Mouse (Mus musculus) small intestine, adult 2 months (tissue): ENCODE results near the gene Gm28047. TPM values are rescaled to one million over a fixed set of nuclear protein-coding genes. Genes with fewer than 3 reads are reported as not detected.

ENCODE experiments used
- H3K27ac ChIP-seq: fragments of 200-500 bp; 2 replicates; pipeline ENCODE4 v1.5.1; 2012; ENCODE audit warnings: low read depth, low read length, control low read depth, inconsistent platforms; ENCODE audit not compliant: insufficient read depth
- H3K27me3 ChIP-seq: fragments of 200-500 bp; 2 replicates; pipeline ENCODE4 v1.6.1; 2012; ENCODE audit warnings: mild to moderate bottlenecking, moderate library complexity, low read length, inconsistent platforms; ENCODE audit not compliant: control insufficient read depth, insufficient read depth
- H3K36me3 ChIP-seq: fragments of 200-500 bp; 2 replicates; pipeline ENCODE4 v1.6.1; 2012; ENCODE audit warnings: mild to moderate bottlenecking, low read length, control low read depth, inconsistent platforms; ENCODE audit not compliant: control insufficient read depth, insufficient read depth
- H3K4me1 ChIP-seq: fragments of 200-500 bp; 2 replicates; pipeline ENCODE4 v1.6.1; 2012; ENCODE audit warnings: low read length, inconsistent platforms, mixed read lengths; ENCODE audit not compliant: control insufficient read depth, insufficient read depth, insufficient read length
- H3K4me3 ChIP-seq: fragments of 200-500 bp; 2 replicates; pipeline ENCODE4 v1.5.1; 2012; ENCODE audit warnings: low read depth, mild to moderate bottlenecking, control low read depth, inconsistent platforms, low read length, moderate library complexity
- CTCF ChIP-seq: fragments of 200-500 bp; IDR thresholded peaks from 2 replicates; pipeline ENCODE4 v1.5.1; 2012; ENCODE audit warnings: low read depth, mild to moderate bottlenecking, control low read depth, inconsistent platforms, low read length, moderate library complexity, mixed read lengths; ENCODE audit not compliant: insufficient replicate concordance, insufficient read length; ENCODE audit errors: extremely low read depth
- POLR2A ChIP-seq: fragments of 200-500 bp; IDR thresholded peaks from 2 replicates; pipeline ENCODE4 v1.6.1; 2012; ENCODE audit warnings: low read depth, mild to moderate bottlenecking, control low read depth, inconsistent platforms, low read length, moderate library complexity
- WGBS: fragments of 180-500 bp; shearing (Covaris S2); methylation state at CpG from one replicate; pipeline ENCODE4 v1.1.7; 2018; 5-methylcytosine and 5-hydroxymethylcytosine counted together
- polyA plus RNA-seq: library from polyadenylated mRNA; depleted of rRNA; stranded (reverse); fragments of >200 nt; gene quantifications from 2 replicates; pipeline ENCODE4 v1.2.3, GENCODE M21; 2012

Gene Gm28047
- polyA plus RNA-seq, 1 experiment: not detected

DNA sequence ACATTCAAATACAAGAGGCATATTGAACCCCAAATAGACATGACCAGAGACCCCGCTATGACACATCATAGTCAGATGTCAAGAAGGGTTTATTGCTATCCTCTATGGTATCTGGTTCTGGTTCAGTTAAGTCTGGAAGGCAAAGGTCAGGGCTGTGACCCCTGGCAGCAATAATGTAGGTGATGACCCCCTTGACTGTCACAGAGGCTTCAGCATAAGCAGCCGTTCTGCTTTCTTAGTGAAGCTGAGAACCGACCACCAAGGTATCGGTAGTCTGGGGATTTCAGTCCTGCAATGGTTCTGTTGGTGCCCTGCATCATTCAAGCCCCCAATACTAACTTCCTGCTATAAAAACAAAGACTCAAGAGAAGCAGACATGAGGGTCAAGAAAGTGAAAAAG is 93.3 kb downstream of the Gm28047 start:
- 91% methylated on average over 4 of the region's 4 CpGs for WGBS
- no peak overlapping the region for H3K27ac ChIP-seq
- no peak overlapping the region for H3K4me3 ChIP-seq
- no peaks in the 10 kb centered on the region for H3K27me3 ChIP-seq
- H3K36me3 ChIP-seq: peaks cover 55% of the 10 kb centered on the region
- peaks cover 3% of the 10 kb centered on the region; the same call in 1 of the 2 replicates for H3K4me1 ChIP-seq
- TF ChIP-seq POLR2A: no peak
- no peak for TF ChIP-seq CTCF

GRCm38 (mm10) chr15:102530566-102530965 is 94.3 kb downstream of the Gm28047 start:
- no peaks in the 10 kb centered on the region for H3K27me3 ChIP-seq
- H3K27ac ChIP-seq: peak overlapping the region; percentile 20; the same call in 1 of the 2 replicates
- 68% methylated on average over 4 of the region's 4 CpGs for WGBS
- H3K4me3 ChIP-seq: no peak overlapping the region
- peaks cover 3% of the 10 kb centered on the region; the same call in 1 of the 2 replicates for H3K4me1 ChIP-seq
- peaks cover 50% of the 10 kb centered on the region for H3K36me3 ChIP-seq
- TF ChIP-seq POLR2A: no peak
- TF ChIP-seq CTCF: no peak

DNA sequence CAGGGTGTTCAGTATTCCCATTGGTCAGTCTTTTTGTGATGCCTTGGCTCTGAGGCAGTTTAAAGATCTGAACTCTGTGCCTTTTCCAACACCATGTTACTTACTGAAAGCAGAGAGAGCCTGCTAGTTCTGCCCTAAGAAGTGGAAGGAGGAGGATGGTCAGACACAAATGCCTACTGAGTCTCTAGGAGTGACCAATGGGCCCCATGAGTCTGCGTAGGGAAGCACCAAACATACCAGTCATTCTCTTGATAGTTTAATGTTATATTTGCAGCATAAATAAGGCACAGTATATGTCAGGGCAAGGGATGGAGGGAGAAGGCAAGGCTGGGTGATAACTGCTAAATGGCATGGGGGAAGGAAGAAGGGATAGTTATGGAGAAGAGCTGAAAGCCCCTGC is 96.5 kb downstream of the Gm28047 start:
- TF ChIP-seq CTCF: no peak
- TF ChIP-seq POLR2A: no peak
- Histone ChIP-seq H3K36me3 (peaks cover 45% of the 10 kb centered on the region), H3K27me3 (no peaks in the 10 kb centered on the region), H3K27ac (no peak overlapping the region), H3K4me3 (no peak overlapping the region), H3K4me1 (peaks cover 3% of the 10 kb centered on the region; the same call in 1 of the 2 replicates)
- 98% methylated on average over 1 of the region's 1 CpGs for WGBS

GRCm38 (mm10) chr15:102527936-102528335 is 96.9 kb downstream of the Gm28047 start:
- H3K27ac ChIP-seq: no peak overlapping the region
- no peaks in the 10 kb centered on the region for H3K27me3 ChIP-seq
- H3K36me3 ChIP-seq: peaks cover 44% of the 10 kb centered on the region
- peaks cover 3% of the 10 kb centered on the region; the same call in 1 of the 2 replicates for H3K4me1 ChIP-seq
- 77% methylated on average over 3 of the region's 3 CpGs for WGBS
- TF ChIP-seq CTCF: peak; percentile 31; the same call in 1 of the 2 replicates
- TF ChIP-seq POLR2A: no peak
- H3K4me3 ChIP-seq: no peak overlapping the region

- Histone ChIP-seq H3K4me3 (no peak overlapping the region), H3K4me1 (peaks cover 3% of the 10 kb centered on the region; the same call in 1 of the 2 replicates), H3K27me3 (no peaks in the 10 kb centered on the region), H3K36me3 (peaks cover 38% of the 10 kb centered on the region), H3K27ac (no peak overlapping the region)
- TF ChIP-seq POLR2A: no peak
- no peak for TF ChIP-seq CTCF
- 84% methylated on average over 6 of the region's 6 CpGs for WGBS
Measured at GRCm38 (mm10) chr15:102526111-102527002, 98.5 kb downstream of the Gm28047 start.

GRCm38 (mm10) chr15:102524892-102525485 is 99.9 kb downstream of the Gm28047 start, which contains the start of gene Npff:
Npff (minus strand) TSS chr15:102524942.
- no peaks in the 10 kb centered on the region for H3K27me3 ChIP-seq
- H3K36me3 ChIP-seq: peaks cover 36% of the 10 kb centered on the region
- H3K27ac ChIP-seq: no peak within 1 kb of the TSS
- H3K4me1 ChIP-seq: no peaks in the 10 kb centered on the region
- no peak for TF ChIP-seq POLR2A
- peak; percentile 93; the same call in 1 of the 2 replicates for TF ChIP-seq CTCF
- WGBS: 10% methylated on average over 3 of the region's 3 CpGs
- H3K4me3 ChIP-seq: no peak within 1 kb of the TSS

DNA sequence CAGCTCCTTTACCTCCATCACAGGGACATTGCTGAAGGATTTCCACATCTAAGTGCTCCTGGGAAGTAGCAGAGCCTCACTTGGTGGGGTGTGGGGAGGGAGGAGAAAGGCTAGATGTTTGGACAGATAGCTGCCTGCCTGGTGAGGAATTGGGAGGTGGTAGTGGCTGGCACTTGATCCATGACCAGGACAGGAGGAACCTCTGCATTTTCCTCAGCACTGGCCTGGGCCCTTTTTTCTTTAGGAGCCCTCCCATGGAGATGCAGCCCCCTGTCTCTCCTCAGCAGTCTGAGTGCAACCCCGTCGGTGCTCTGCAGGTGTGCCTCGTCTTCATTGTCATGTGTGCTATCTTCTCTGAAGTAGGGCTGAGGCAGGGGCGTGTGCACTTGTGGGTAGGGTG is 103.4 kb downstream of the Gm28047 start:
- H3K36me3 ChIP-seq: peaks cover 16% of the 10 kb centered on the region
- H3K27ac ChIP-seq: no peak overlapping the region
- peaks cover 4% of the 10 kb centered on the region for H3K4me1 ChIP-seq
- TF ChIP-seq POLR2A (no peak), CTCF (no peak)
- 80% methylated on average over 4 of the region's 4 CpGs for WGBS
- H3K4me3 ChIP-seq: no peak overlapping the region
- H3K27me3 ChIP-seq: no peaks in the 10 kb centered on the region
